Mouse (Mus musculus) right cerebral cortex, adult 18-20 months (tissue): ENCODE data around the gene Olfml2a.

Source experiments
- DNase-seq: peaks from one replicate; pipeline ENCODE4 v3.0.0; 2022; ENCODE audit warnings: mixed read lengths

Gene Olfml2a

DNA sequence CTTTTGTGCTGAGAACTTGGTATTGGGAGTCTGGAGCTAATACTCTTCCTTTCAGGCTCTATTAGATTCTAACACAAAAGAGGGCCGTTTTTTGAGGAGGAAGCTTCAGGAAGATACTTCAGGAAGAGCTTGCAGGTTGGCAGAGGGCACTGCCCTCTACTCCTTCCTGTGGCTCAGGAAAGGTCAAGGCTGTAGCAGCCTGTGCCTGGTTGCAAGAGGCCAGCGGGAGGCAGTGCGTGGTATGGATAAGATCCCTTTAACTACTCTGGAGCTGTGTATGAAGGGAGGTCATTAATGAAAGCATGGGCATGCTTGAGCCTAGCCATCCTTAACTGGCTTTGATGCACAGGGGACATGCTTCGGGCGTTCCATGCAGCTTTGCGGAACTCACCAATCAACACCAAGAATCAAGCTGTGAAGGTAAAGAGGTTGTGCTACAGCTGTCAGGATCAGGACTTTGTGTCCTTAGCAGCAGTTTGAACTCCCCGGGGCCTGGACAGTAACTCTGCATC, 81.0 kb downstream of the Olfml2a start:
- no peak for DNase-seq
